Mouse (Mus musculus) brown adipose tissue, adult 24 weeks (tissue): ENCODE results near the gene Ncf2. TPM values are rescaled to one million over a fixed set of nuclear protein-coding genes. Genes with fewer than 3 reads are reported as not detected.

Source experiments
- H3K27ac ChIP-seq: fragments of 200-500 bp; replicated peaks from 2 replicates; pipeline ENCODE4 v1.5.1; 2012; ENCODE audit warnings: low read depth, mild to moderate bottlenecking, low read length
- H3K4me1 ChIP-seq: fragments of 200-500 bp; 2 replicates; pipeline ENCODE4 v1.6.1; 2012; ENCODE audit warnings: low read length, mixed read lengths; ENCODE audit not compliant: control insufficient read depth, insufficient read depth, insufficient read length
- H3K4me3 ChIP-seq: fragments of 200-500 bp; 2 replicates; pipeline ENCODE4 v1.5.1; 2012; ENCODE audit warnings: low read depth, mild to moderate bottlenecking, low read length, moderate library complexity; ENCODE audit not compliant: insufficient read depth
- polyA plus RNA-seq: library from polyadenylated mRNA; stranded (reverse); fragments of >200 nt; gene quantifications from 2 replicates; pipeline ENCODE4 v1.2.4, GENCODE M21; 2012; ENCODE audit not compliant: missing spikeins, insufficient read depth, insufficient read length

Ncf2 gene
- polyA plus RNA-seq, 1 experiment = 3.9 TPM

DNA sequence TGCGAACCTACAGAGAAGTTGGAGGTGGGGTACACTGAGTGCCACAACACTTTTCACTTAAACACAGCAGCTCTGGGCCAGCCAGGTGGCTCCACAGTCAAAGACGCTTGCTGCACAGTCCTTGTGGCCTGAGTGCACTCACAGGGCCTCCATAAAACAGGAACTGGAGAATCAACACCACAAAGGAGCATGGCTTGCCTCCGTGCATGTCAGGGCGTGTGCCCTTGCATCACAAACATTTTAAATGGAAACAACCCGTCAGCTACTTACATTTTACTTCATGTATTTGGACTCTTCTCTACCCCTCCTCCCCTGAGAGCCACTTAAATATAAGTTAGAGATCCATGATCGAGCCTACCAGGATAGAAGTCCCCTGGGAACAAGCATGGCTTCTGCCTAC lies 32.3 kb downstream of the Ncf2 start:
- no peaks in the 10 kb centered on the region for H3K4me1 ChIP-seq
- no peak overlapping the region for H3K4me3 ChIP-seq
- H3K27ac ChIP-seq = no peak overlapping the region

DNA sequence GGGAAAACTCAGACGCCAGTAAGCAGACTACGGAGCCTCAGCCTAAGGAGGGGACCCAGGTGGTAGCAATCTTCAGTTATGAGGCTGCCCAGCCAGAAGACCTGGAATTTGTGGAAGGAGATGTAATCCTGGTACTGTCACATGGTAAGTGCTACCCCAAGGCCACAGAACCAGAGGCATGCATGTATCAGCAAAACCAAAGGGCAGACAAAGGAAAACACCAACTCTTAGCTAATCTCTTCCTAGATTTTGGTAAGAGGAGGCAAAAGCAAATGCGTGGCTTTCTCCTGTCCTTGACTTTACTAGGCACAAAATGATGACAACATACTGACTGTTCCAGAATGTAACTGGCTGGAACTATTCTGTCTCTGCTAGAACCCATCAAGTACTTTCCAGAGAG lies 35.1 kb downstream of the Ncf2 start:
- H3K4me3 ChIP-seq = no peak overlapping the region
- no peaks in the 10 kb centered on the region for H3K4me1 ChIP-seq
- H3K27ac ChIP-seq = no peak overlapping the region

DNA sequence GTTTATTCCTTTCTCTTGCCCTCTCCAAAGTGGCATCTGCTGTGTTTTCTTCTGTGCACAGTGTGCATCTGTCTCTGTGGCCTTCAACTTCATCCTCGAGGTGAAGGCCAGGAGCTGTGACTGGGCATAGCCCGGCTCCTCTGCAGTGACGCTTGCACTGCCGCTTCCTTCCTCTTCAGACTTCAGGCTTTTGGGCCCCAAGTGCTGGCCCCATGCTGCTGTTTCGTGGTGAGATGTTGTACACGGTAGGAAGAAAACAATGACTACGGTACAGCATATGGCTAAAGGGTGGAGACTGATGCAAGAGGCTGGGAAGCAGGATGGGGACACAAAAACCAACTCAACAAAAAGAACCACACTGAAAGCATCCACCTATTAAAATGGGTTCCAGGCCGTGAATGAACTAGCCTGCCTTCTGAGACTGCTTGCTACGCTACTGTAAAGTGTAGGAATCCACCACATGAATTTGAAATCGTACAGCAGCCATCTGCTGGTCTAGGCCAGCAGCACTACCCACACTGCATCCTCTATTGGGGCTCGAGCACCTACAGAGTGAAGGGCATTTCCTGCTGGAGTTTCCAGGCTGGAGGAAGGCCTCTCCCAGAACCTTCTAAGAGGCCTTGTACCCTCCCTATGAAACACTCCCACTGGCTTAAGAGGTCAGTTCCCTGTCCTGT lies 38.2 kb downstream of the Ncf2 start:
- no peaks in the 10 kb centered on the region for H3K4me1 ChIP-seq
- H3K4me3 ChIP-seq = no peak overlapping the region
- 0 out of 2 replicates have a peak overlapping the region, but pooled peaks have one; percentile 8 for H3K27ac ChIP-seq

DNA sequence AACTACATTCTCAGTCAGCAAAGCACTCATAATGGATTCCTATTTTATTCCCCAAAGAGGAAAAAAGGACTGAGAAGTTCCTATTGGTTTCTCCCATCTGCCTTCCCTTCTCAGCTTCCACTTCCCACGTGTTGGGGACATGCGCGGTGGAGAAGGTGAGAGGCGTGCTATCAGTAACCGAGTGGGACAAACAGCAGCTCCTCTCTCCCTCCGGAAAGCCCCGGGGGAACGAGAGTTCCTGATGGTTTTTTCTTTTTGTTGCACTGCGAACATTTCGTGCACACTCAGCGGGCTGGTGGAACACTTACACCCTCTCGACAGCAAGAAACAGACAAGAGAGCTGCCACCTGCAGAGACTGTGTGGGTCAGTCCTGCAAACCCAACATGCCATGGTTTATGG lies 38.8 kb downstream of the Ncf2 start:
- Histone ChIP-seq H3K4me3 (no peak overlapping the region), H3K4me1 (no peaks in the 10 kb centered on the region), H3K27ac (no peak overlapping the region)

DNA sequence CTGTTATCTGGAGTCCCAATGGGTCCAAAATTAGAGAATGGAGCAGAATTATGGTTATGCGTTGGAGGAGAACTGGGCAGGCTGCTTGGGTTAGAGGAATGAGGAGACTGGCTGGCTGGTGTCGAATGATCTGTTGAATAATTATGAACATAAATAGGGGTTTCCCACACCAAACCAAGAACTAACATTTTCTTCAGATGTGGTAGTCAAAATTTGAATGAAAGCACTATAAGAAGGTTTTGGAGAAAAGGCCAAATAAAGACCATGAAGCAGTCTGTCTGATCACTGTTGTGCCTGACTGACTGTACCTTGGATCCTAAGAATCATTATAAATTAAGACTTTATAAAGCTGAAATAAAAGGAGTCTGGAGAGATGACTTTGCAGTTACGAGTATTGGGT lies 40.3 kb downstream of the Ncf2 start:
- no peak overlapping the region for H3K27ac ChIP-seq

DNA sequence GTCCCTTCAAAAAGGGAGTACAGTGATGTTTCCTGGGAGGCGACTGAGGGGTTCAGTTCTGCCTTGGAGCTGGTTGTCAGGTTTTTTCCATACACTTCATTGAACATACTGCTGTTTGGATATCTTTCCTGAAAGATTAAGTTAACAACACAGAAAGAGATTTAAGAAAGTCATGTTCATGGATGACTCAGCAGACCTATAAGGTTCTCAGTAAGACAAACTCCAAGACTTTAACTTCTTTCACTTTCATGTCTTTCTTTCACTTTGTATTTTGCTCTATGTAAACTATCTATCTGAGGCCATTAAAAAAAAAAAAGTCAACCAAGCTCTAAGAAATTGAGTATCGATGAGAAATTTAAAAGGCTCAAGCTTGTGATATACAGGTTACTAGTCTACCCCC lies 41.1 kb downstream of the Ncf2 start:
- Histone ChIP-seq H3K27ac (no peak overlapping the region), H3K4me1 (no peaks in the 10 kb centered on the region)

More for the DNA sequence above, 40.3 kb downstream of the Ncf2 start:
- no peak overlapping the region for H3K4me3 ChIP-seq
- no peaks in the 10 kb centered on the region for H3K4me1 ChIP-seq

DNA sequence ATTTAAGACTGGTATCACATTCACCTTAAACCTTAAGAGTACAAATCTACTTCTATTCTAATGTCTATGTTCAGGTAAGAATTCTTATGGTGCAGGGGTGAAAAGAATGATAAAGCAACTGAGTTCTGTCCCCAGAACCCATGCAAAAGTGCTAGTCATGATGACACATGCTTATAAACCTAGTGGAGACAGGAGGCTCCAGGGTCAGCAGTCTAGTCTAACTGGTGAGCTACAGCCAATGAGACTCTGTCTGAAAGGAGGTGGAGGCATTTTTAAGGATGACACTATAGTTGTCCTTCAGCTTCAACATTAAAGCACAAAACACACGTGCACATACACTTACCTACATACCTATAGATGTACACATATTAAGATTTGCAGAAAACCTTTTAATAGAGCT lies 44.6 kb downstream of the Ncf2 start:
- Histone ChIP-seq H3K27ac (no peak overlapping the region), H3K4me3 (no peak overlapping the region), H3K4me1 (no peaks in the 10 kb centered on the region)

More for the DNA sequence above, 41.1 kb downstream of the Ncf2 start:
- H3K4me3 ChIP-seq = no peak overlapping the region

DNA sequence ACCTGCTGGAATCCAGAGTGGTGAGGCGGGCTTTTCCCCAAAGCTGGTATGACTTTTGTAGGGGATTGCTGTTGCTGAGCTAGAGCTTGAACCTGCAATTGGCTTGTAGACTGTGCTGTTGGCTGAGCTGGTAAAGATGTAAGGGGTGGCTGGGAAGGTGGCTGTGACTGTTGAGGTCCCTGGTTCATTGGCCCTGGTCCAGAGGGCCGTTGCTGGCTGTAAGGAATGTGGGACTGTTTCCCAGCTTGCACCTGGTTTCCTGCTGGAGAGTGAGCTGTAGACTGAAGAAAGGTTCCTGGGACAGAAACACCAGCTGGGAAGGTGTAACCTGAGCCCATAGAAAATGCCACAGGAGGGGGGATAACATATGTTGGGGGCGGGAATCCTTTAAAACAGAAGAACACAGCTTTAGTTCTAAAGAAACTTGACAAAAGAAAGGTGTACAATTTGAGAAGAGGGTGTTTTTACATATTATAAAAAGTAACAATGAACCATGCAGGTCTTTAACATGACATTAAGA lies 45.3 kb downstream of the Ncf2 start:
- H3K4me3 ChIP-seq = no peak overlapping the region
- no peak overlapping the region for H3K27ac ChIP-seq
- H3K4me1 ChIP-seq = no peaks in the 10 kb centered on the region

DNA sequence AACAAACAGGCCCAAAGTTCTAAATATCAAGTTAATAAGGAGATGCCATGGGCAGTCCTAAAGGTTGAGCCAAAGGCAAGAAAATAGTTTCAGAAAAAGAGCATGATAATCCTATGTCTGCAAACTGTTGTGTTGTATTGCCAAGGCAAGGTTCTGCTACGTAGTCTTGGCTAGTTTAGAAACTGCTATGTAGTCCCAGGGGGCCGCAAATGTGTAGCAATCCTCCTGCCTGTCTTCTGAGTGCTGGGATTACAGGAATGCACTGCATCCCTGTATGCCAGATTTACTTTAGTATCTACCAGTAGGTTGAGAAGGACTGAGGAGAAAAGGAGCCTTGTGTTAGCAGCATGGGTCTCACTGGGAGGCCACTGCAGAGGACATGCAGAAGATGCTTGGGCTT lies 46.9 kb downstream of the Ncf2 start:
- no peak overlapping the region for H3K4me3 ChIP-seq
- H3K4me1 ChIP-seq = no peaks in the 10 kb centered on the region
- no peak overlapping the region for H3K27ac ChIP-seq

DNA sequence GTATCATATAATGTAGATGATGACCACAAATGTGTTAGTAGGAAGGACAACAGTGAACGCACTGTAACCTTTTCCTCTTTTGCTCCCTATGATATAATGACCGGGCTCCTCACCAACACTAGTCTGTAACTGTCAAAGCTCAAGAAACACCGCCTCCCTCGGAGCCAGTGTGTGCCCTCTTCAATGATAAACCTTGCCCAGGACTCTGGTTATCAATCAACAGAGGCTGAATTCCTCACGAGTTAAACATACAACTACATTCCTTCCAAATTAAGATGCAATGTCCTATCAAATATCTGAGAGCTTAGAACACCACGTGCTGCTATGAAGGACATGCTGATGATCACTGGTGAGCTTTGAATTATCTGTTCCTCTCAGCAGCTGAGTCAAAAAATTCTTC lies 69.9 kb downstream of the Ncf2 start:
- Histone ChIP-seq H3K27ac (no peak overlapping the region), H3K4me3 (no peak overlapping the region), H3K4me1 (peaks cover 3% of the 10 kb centered on the region)

DNA sequence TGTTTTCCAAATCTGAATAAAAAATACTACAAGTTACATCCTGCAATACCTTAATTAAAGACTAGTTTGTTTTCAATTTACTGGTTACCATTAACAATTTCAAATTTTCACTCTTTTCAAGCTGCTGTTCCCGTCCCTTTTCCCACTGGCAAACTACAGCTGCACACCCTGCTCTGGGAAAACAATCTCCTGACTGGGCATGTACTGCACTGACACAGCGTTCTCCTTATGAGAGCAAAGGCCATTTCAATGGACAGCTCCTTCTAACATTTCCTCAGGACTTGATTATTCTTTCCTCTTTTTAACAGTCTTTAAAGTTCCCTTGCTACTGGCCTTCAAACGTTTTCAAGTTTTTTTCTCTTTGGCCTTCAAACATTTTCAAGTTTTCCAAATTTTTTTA lies 71.0 kb downstream of the Ncf2 start:
- Histone ChIP-seq H3K27ac (no peak overlapping the region), H3K4me3 (no peak overlapping the region), H3K4me1 (peaks cover 3% of the 10 kb centered on the region)

Other genes with a start within 250 kb of the Ncf2 start
- gene Apobec4, start 49.6 kb upstream of the Ncf2 start, polyA plus RNA-seq = not detected in 2 replicates
- gene Rgl1, start 33.8 kb upstream of the Ncf2 start, polyA plus RNA-seq = 14.7 and 20.5 TPM in 2 replicates
- 62.6 and 85.9 TPM in 2 replicates for gene Arpc5, start 33.7 kb upstream of the Ncf2 start, polyA plus RNA-seq
- gene Smg7, start 102.5 kb downstream of the Ncf2 start, polyA plus RNA-seq = 12.8 and 18.5 TPM in 2 replicates
- 0.25 and 1.1 TPM in 2 replicates for gene Nmnat2, start 154.8 kb downstream of the Ncf2 start, polyA plus RNA-seq